Mouse (Mus musculus) heart, postnatal 0 days (tissue): ENCODE data around the gene Polr3a. TPM values are rescaled to one million over a fixed set of nuclear protein-coding genes. Genes with fewer than 3 reads are reported as not detected.
"Not testable (repeated sequence)": the region's sequence is repeated elsewhere in the genome, so short reads cannot be mapped to it uniquely, and the experiment has no call there.

Experiments used
- ATAC-seq: fragments of 200-750 bp; cut with Nextera tagmentation; 2 replicates; pipeline ENCODE4 v1.8.0; 2017; ENCODE audit warnings: low read depth, moderate number of reproducible peaks, moderate library complexity; ENCODE audit not compliant: insufficient read depth
- DNase-seq: peaks from one replicate; pipeline ENCODE4 v3.0.0-alpha.2; 2016; ENCODE audit warnings: low spot score
- H3K27ac ChIP-seq: fragments of 300-500 bp; sonication (generic); 2 replicates; pipeline ENCODE4 v1.5.1; 2014; ENCODE audit warnings: low read depth, mild to moderate bottlenecking
- H3K27me3 ChIP-seq: fragments of 300-500 bp; sonication (generic); 2 replicates; pipeline ENCODE4 v1.6.1; 2014; ENCODE audit warnings: low read length, mixed read lengths; ENCODE audit not compliant: control insufficient read depth, insufficient read depth
- H3K36me3 ChIP-seq: fragments of 300-500 bp; sonication (generic); replicated peaks from 2 replicates; pipeline ENCODE4 v1.6.1; 2014; ENCODE audit warnings: low read length, mixed read lengths; ENCODE audit not compliant: control insufficient read depth, insufficient read depth
- H3K4me1 ChIP-seq: fragments of 300-500 bp; sonication (generic); 2 replicates; pipeline ENCODE4 v1.6.1; 2014; ENCODE audit warnings: antibody characterized with exemption; ENCODE audit not compliant: control insufficient read depth, insufficient read depth
- H3K4me2 ChIP-seq: fragments of 300-500 bp; sonication (generic); 2 replicates; pipeline ENCODE4 v1.6.1; 2014; ENCODE audit warnings: low read depth, mild to moderate bottlenecking, low read length, moderate library complexity
- H3K4me3 ChIP-seq: fragments of 300-500 bp; sonication (generic); 2 replicates; pipeline ENCODE4 v1.5.1; 2014; ENCODE audit warnings: low read depth, low read length
- H3K9ac ChIP-seq: fragments of 300-500 bp; sonication (generic); replicated peaks from 2 replicates; pipeline ENCODE4 v1.6.1; 2014; ENCODE audit warnings: low read depth, low read length, mixed read lengths
- H3K9me3 ChIP-seq: fragments of 300-500 bp; sonication (generic); replicated peaks from 2 replicates; pipeline ENCODE4 v1.6.1; 2016; ENCODE audit warnings: low read length; ENCODE audit not compliant: control insufficient read depth
- CTCF ChIP-seq: IDR thresholded peaks from 2 replicates; pipeline ENCODE4 v1.5.1; 2016; ENCODE audit warnings: antibody characterized with exemption, control low read depth, low read depth
- EP300 ChIP-seq: IDR thresholded peaks from 2 replicates; pipeline ENCODE4 v1.6.1; 2016; ENCODE audit warnings: antibody characterized with exemption, low read depth
- WGBS: fragments of 180-500 bp; shearing (Covaris S2); extraction: QIAGEN DNeasy Blood & Tissue Kit; methylation state at CpG from one replicate; pipeline ENCODE4 v1.1.7; 2014; 5-methylcytosine and 5-hydroxymethylcytosine counted together
- polyA plus RNA-seq: library from polyadenylated mRNA; unstranded; fragments of >200 nt; fragmentation: Nextera tagmentation; extraction: Ambion mirVana; gene quantifications from 2 replicates; pipeline ENCODE4 v1.2.1, GENCODE M21; 2015
- total RNA-seq: library from RNA; depleted of rRNA; stranded (reverse); fragments of >200 nt; gene quantifications from 2 replicates; pipeline ENCODE4 v1.2.3, GENCODE M21; 2014; ENCODE audit warnings: low replicate concordance; rRNA removed

The Polr3a gene
- total and polyA plus RNA-seq, 2 experiments from 2014 or later, result 5.3 to 23.1 TPM

- H3K4me1 ChIP-seq, result no peaks in the 10 kb centered on the region
- no peaks in the 10 kb centered on the region for H3K9me3 ChIP-seq
- ATAC-seq (no peak), DNase-seq (no peak)
- TF ChIP-seq CTCF (no peak), EP300 (no peak)
- H3K4me3 ChIP-seq, result no peak overlapping the region
- no peak overlapping the region for H3K9ac ChIP-seq
- no peak overlapping the region for H3K4me2 ChIP-seq
- peaks cover 98% of the 10 kb centered on the region for H3K36me3 ChIP-seq
- no peaks in the 10 kb centered on the region for H3K27me3 ChIP-seq
- WGBS, result 89% methylated on average over 3 of the region's 3 CpGs
- H3K27ac ChIP-seq, result no peak overlapping the region
These were observed 28.7 kb downstream of the Polr3a start for GRCm38 (mm10) chr14:24458191-24458590.

GRCm38 (mm10) chr14:24443529-24443928, 43.3 kb downstream of the Polr3a start:
- not testable (repeated sequence) for H3K9ac ChIP-seq, H3K9me3 ChIP-seq, H3K4me1 ChIP-seq, H3K27ac ChIP-seq, H3K4me3 ChIP-seq, H3K27me3 ChIP-seq, ATAC-seq, H3K4me2 ChIP-seq, DNase-seq
- WGBS, result 64% methylated on average over 4 of the region's 4 CpGs
- peaks cover 16% of the 10 kb centered on the region for H3K36me3 ChIP-seq

Other genes starting within 250 kb of the Polr3a start
- gene Dlg5, start 241.1 kb downstream of the Polr3a start, total RNA-seq, result 12.3 and 29.2 TPM in 2 replicates
- 2.6 TPM in 2 replicates for gene Dlg5, start 241.1 kb downstream of the Polr3a start, polyA plus RNA-seq
- gene E330034G19Rik, start 193.8 kb downstream of the Polr3a start, total RNA-seq, result not detected in 2 replicates
- gene E330034G19Rik, start 193.8 kb downstream of the Polr3a start, polyA plus RNA-seq, result not detected in 2 replicates
- gene Rps24, start 67 bp upstream of the Polr3a start, total RNA-seq, result 1,343 and 1,619 TPM in 2 replicates
- gene Rps24, start 67 bp upstream of the Polr3a start, polyA plus RNA-seq, result 690 and 717 TPM in 2 replicates